Mouse (Mus musculus) limb, embryonic 10.5 days (tissue): ENCODE results near the gene Shq1. TPM values are rescaled to one million over a fixed set of nuclear protein-coding genes. Genes with fewer than 3 reads are reported as not detected.

Source experiments
- DNase-seq: peaks from one replicate; pipeline ENCODE4 v3.0.0-alpha.2; 2017; ENCODE audit warnings: low spot score
- H3K27ac ChIP-seq: fragments of 300-500 bp; sonication (generic); 2 replicates; pipeline ENCODE4 v1.5.1; 2016; ENCODE audit warnings: mild to moderate bottlenecking
- H3K27me3 ChIP-seq: fragments of 300-500 bp; sonication (generic); 2 replicates; pipeline ENCODE4 v1.6.1; 2016; ENCODE audit warnings: low read depth, mild to moderate bottlenecking; ENCODE audit not compliant: poor library complexity, severe bottlenecking
- H3K36me3 ChIP-seq: fragments of 300-500 bp; sonication (generic); 2 replicates; pipeline ENCODE4 v1.6.1; 2016; ENCODE audit warnings: mild to moderate bottlenecking, moderate library complexity
- H3K4me1 ChIP-seq: fragments of 300-500 bp; sonication (generic); 2 replicates; pipeline ENCODE4 v1.6.1; 2016
- H3K4me3 ChIP-seq: fragments of 300-500 bp; sonication (generic); 2 replicates; pipeline ENCODE4 v1.5.1; 2016; ENCODE audit warnings: mild to moderate bottlenecking, moderate library complexity
- H3K9me3 ChIP-seq: fragments of 300-500 bp; sonication (generic); replicated peaks from 2 replicates; pipeline ENCODE4 v1.6.1; 2016; ENCODE audit warnings: mild to moderate bottlenecking
- WGBS: fragments of 180-500 bp; shearing (Covaris S2); methylation state at CpG from one replicate; pipeline ENCODE4 v1.1.7; 2016; 5-methylcytosine and 5-hydroxymethylcytosine counted together
- polyA plus RNA-seq: library from polyadenylated mRNA; unstranded; fragments of >200 nt; fragmentation: Nextera tagmentation; extraction: Ambion mirVana; gene quantifications from 2 replicates; pipeline ENCODE4 v1.2.1, GENCODE M21; 2016

Shq1 gene
- polyA plus RNA-seq, 1 experiment from 2014 or later, result 21.8 TPM

GRCm38 (mm10) chr6:100704574-100705365 is 33.8 kb upstream of the Shq1 start, which contains the start of gene Gxylt2:
Gene Gxylt2, plus strand, starts transcription at chr6:100704734.
- H3K27ac ChIP-seq, result peak within 1 kb of the TSS; percentile 93
- peak; percentile 83 for DNase-seq
- peak within 1 kb of the TSS; percentile 75 for H3K4me3 ChIP-seq
- peaks cover 31% of the 10 kb centered on the region for H3K4me1 ChIP-seq
- H3K36me3 ChIP-seq, result no peaks in the 10 kb centered on the region
- no peaks in the 10 kb centered on the region for H3K9me3 ChIP-seq
- under 1% methylated on average over 76 of the region's 77 CpGs for WGBS
- peaks cover 26% of the 10 kb centered on the region for H3K27me3 ChIP-seq

- H3K27ac ChIP-seq, result peak overlapping the region; percentile 93
- H3K4me3 ChIP-seq, result peak overlapping the region; percentile 75
- peaks cover 28% of the 10 kb centered on the region for H3K4me1 ChIP-seq
- H3K36me3 ChIP-seq, result no peaks in the 10 kb centered on the region
- no peak for DNase-seq
- no peaks in the 10 kb centered on the region for H3K9me3 ChIP-seq
- H3K27me3 ChIP-seq, result peaks cover 22% of the 10 kb centered on the region
- WGBS, result 41% methylated on average over 8 of the region's 8 CpGs
Observed at GRCm38 (mm10) chr6:100704197-100704573, 33.2 kb upstream of the Shq1 start.

- Histone ChIP-seq H3K27me3 (peaks cover 21% of the 10 kb centered on the region), H3K4me1 (peaks cover 19% of the 10 kb centered on the region), H3K9me3 (no peaks in the 10 kb centered on the region), H3K36me3 (no peaks in the 10 kb centered on the region), H3K4me3 (no peak overlapping the region), H3K27ac (no peak overlapping the region)
- DNase-seq, result peak; percentile 15
- WGBS, result 80% methylated on average over 5 of the region's 5 CpGs
Observed at GRCm38 (mm10) chr6:100700774-100701173, 29.8 kb upstream of the Shq1 start.

GRCm38 (mm10) chr6:100699986-100700385 is 29.0 kb upstream of the Shq1 start:
- WGBS, result 80% methylated on average over 5 of the region's 5 CpGs
- Histone ChIP-seq H3K9me3 (no peaks in the 10 kb centered on the region), H3K4me1 (peaks cover 11% of the 10 kb centered on the region), H3K27me3 (peaks cover 18% of the 10 kb centered on the region), H3K4me3 (no peak overlapping the region), H3K27ac (no peak overlapping the region), H3K36me3 (no peaks in the 10 kb centered on the region)
- peak; percentile 10 for DNase-seq

DNA sequence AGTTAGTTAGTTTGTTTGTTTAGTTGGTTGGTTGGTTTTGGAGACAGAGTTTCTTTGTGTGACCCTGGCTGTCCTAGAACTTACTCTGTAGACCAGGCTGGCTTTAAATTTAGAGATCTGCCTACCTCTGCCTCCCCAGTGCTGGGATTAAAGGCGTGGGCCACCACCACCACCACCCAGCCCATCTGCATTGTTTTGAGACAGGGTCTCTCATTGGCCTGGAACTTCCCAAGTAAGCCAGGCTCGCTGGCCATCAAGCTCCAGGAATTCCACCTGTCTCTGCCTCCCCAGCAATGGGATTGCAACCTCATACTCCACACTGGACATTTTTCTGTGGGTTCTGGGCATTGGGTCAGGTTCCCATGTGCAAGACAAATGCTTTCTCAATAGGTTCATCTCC is 15.4 kb upstream of the Shq1 start:
- 76% methylated on average over 2 of the region's 2 CpGs for WGBS
- H3K27me3 ChIP-seq, result no peaks in the 10 kb centered on the region
- peak; percentile 15 for DNase-seq
- H3K36me3 ChIP-seq, result no peaks in the 10 kb centered on the region
- H3K9me3 ChIP-seq, result no peaks in the 10 kb centered on the region
- H3K27ac ChIP-seq, result no peak overlapping the region
- H3K4me3 ChIP-seq, result no peak overlapping the region
- no peaks in the 10 kb centered on the region for H3K4me1 ChIP-seq

- Histone ChIP-seq H3K27ac (no peak overlapping the region), H3K4me1 (no peaks in the 10 kb centered on the region), H3K36me3 (no peaks in the 10 kb centered on the region), H3K4me3 (no peak overlapping the region), H3K27me3 (no peaks in the 10 kb centered on the region), H3K9me3 (no peaks in the 10 kb centered on the region)
- peak; percentile 10 for DNase-seq
- 93% methylated on average over 2 of the region's 2 CpGs for WGBS
Observed at GRCm38 (mm10) chr6:100678636-100679035, 7.7 kb upstream of the Shq1 start.

DNA sequence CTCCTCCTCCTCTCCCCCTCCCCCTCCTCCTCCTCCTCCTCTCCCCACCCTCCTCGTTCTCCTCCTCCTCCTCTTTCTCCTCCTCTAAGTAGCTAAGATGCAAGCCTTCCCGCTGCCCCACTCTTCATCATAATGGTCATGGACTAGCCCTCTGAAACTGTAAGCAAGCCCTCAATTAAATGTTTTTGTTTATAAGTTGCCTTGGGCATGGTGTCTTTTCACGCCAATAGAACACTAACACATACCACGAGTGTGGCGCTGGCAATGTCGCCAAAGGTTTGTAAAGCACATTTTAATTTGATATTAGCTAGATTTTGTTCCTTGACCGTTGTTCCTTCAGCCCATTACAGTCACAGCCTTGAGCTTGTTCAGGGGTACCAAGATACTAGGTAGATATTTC is 5.5 kb upstream of the Shq1 start:
- H3K9me3 ChIP-seq, result no peaks in the 10 kb centered on the region
- H3K36me3 ChIP-seq, result no peaks in the 10 kb centered on the region
- peaks cover 2% of the 10 kb centered on the region; the same call in 1 of the 2 replicates for H3K4me1 ChIP-seq
- peaks cover 6% of the 10 kb centered on the region; the same call in 1 of the 2 replicates for H3K27me3 ChIP-seq
- WGBS, result 89% methylated on average over 6 of the region's 7 CpGs
- H3K4me3 ChIP-seq, result no peak overlapping the region
- no peak overlapping the region for H3K27ac ChIP-seq
- DNase-seq, result peak; percentile 19

- 26% methylated on average over 6 of the region's 6 CpGs for WGBS
Observed at GRCm38 (mm10) chr6:100674974-100675373, 4.0 kb upstream of the Shq1 start.

DNA sequence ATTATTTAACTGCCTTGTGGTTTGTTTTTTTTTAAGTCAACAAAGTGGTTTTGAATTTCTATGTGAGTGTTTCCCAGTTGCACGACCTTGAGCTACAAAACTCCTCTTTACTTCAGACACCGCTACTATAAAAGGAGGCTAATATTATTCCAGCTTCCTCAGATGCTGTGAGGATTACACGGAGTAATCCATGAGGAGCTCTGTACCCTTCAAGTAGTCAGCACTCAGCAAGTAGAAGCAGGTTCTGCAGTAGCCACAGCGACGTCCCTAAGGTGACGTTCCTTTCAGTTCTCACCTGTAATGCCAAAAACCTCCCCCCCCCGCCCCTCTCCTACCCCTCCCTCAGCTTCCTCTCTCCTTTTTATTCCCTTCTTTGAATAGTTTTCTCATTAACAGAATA is 444 bp upstream of the Shq1 start:
- peaks cover 12% of the 10 kb centered on the region for H3K4me1 ChIP-seq
- no peak overlapping the region for H3K27ac ChIP-seq
- H3K27me3 ChIP-seq, result peaks cover 6% of the 10 kb centered on the region; the same call in 1 of the 2 replicates
- H3K36me3 ChIP-seq, result 0 out of 2 replicates have a peak, but pooled peaks cover 3% of the 10 kb centered on the region
- peak; percentile 25 for DNase-seq
- 12% methylated on average over 7 of the region's 7 CpGs for WGBS
- H3K4me3 ChIP-seq, result peak overlapping the region; percentile 80
- H3K9me3 ChIP-seq, result no peaks in the 10 kb centered on the region

More at GRCm38 (mm10) chr6:100674974-100675373, 4.0 kb upstream of the Shq1 start:
- peak; percentile 31 for DNase-seq
- no peak overlapping the region for H3K4me3 ChIP-seq
- peaks cover 6% of the 10 kb centered on the region; the same call in 1 of the 2 replicates for H3K27me3 ChIP-seq
- no peaks in the 10 kb centered on the region for H3K9me3 ChIP-seq
- no peak overlapping the region for H3K27ac ChIP-seq
- peaks cover 11% of the 10 kb centered on the region for H3K4me1 ChIP-seq
- H3K36me3 ChIP-seq, result no peaks in the 10 kb centered on the region

GRCm38 (mm10) chr6:100670370-100670841 is 551 bp downstream of the Shq1 start:
- DNase-seq, result peak; percentile 64
- no peaks in the 10 kb centered on the region for H3K9me3 ChIP-seq
- peaks cover 12% of the 10 kb centered on the region for H3K4me1 ChIP-seq
- peak overlapping the region; percentile 80 for H3K4me3 ChIP-seq
- peaks cover 3% of the 10 kb centered on the region; the same call in 1 of the 2 replicates for H3K36me3 ChIP-seq
- WGBS, result 1% methylated on average over 32 of the region's 32 CpGs
- H3K27ac ChIP-seq, result peak overlapping the region; percentile 84
- H3K27me3 ChIP-seq, result peaks cover 6% of the 10 kb centered on the region; the same call in 1 of the 2 replicates

DNA sequence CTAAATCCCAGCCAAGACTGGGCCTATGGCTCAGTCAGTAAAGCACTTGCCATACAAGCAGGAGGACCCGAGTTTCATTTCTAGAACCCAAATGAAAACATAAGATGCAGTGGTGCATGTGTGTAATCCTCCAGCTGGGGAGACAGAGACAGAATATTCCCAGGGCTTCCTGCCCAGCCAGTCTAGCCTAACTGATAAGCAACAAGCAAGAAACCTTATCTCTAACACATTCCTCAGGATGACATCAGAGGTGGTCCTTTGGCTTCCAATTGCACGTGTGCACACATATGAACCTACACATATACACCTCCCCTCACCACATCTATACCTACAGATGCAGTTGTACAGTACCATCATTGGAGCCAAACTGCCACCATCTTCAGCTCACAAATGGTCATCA is 2.1 kb downstream of the Shq1 start:
- Histone ChIP-seq H3K9me3 (no peaks in the 10 kb centered on the region), H3K4me1 (peaks cover 12% of the 10 kb centered on the region), H3K4me3 (no peak overlapping the region), H3K36me3 (peaks cover 17% of the 10 kb centered on the region), H3K27me3 (peaks cover 6% of the 10 kb centered on the region; the same call in 1 of the 2 replicates), H3K27ac (no peak overlapping the region)
- 82% methylated on average over 2 of the region's 2 CpGs for WGBS
- peak; percentile 20 for DNase-seq

GRCm38 (mm10) chr6:100667644-100668043 is 3.3 kb downstream of the Shq1 start:
- DNase-seq, result peak; percentile 27
- Histone ChIP-seq H3K36me3 (peaks cover 29% of the 10 kb centered on the region), H3K27ac (no peak overlapping the region), H3K27me3 (peaks cover 5% of the 10 kb centered on the region; the same call in 1 of the 2 replicates), H3K4me3 (no peak overlapping the region), H3K4me1 (peaks cover 12% of the 10 kb centered on the region), H3K9me3 (no peaks in the 10 kb centered on the region)
- WGBS, result 93% methylated on average over 8 of the region's 8 CpGs

GRCm38 (mm10) chr6:100662224-100662623 is 8.7 kb downstream of the Shq1 start:
- H3K4me3 ChIP-seq, result no peak overlapping the region
- H3K27ac ChIP-seq, result no peak overlapping the region
- DNase-seq, result peak; percentile 9
- no peaks in the 10 kb centered on the region for H3K9me3 ChIP-seq
- H3K4me1 ChIP-seq, result no peaks in the 10 kb centered on the region
- H3K27me3 ChIP-seq, result no peaks in the 10 kb centered on the region
- H3K36me3 ChIP-seq, result peaks cover 61% of the 10 kb centered on the region
- 86% methylated on average over 6 of the region's 6 CpGs for WGBS
